8 mouse cellular contexts compared by ENCODE assay signal in genomic region chr7:126503273-126503878, GRCm38 (mm10). TPM values are rescaled to one million over a fixed set of nuclear protein-coding genes. Genes with fewer than 3 reads are reported as not detected.
DNase-seq lines count a peak whose midpoint lies in the region; ATAC-seq and TF ChIP-seq lines count a peak whose summit lies in the region.

Gene Atxn2l, minus strand, starts transcription at chr7:126503437.

- WGBS in embryonic facial prominence, embryonic 13.5 days = under 1% methylated on average over 54 of the region's 72 CpGs
- 2% methylated on average over 65 of the region's 72 CpGs for WGBS in kidney, adult 2 months
- under 1% methylated on average over 61 of the region's 72 CpGs for WGBS in limb, embryonic 12.5 days
- WGBS in midbrain, embryonic 15.5 days = 1% methylated on average over 69 of the region's 72 CpGs
- under 1% methylated on average over 53 of the region's 72 CpGs for WGBS in spleen, adult 2 months

- peaks cover 15% of the 10 kb centered on the region; the same call in 1 of the 2 replicates for H3K4me1 ChIP-seq in embryonic facial prominence, embryonic 13.5 days
- H3K4me1 ChIP-seq in kidney, adult 2 months (ENCODE audit: control insufficient read depth, insufficient read depth, low read length) = peaks cover 4% of the 10 kb centered on the region; the same call in 1 of the 2 replicates
- H3K4me1 ChIP-seq in limb, embryonic 12.5 days (replicated peaks) = peaks cover 8% of the 10 kb centered on the region
- peaks cover 21% of the 10 kb centered on the region for H3K4me1 ChIP-seq in midbrain, embryonic 15.5 days
- H3K4me1 ChIP-seq in spleen, adult 2 months (ENCODE audit: control insufficient read depth, insufficient read depth, insufficient read length) = no peaks in the 10 kb centered on the region

- no peak for TF ChIP-seq POLR2A in kidney, adult 2 months (IDR thresholded peaks at IDR 0.05; ENCODE audit: low read depth, low read length)
- peak; percentile 51; the same call in 1 of the 2 replicates for TF ChIP-seq POLR2A in spleen, adult 2 months (IDR thresholded peaks at IDR 0.05; ENCODE audit: low read depth, low read length)

- no peaks in the 10 kb centered on the region for H3K27me3 ChIP-seq in embryonic facial prominence, embryonic 13.5 days
- H3K27me3 ChIP-seq in kidney, adult 2 months (replicated peaks; ENCODE audit: control insufficient read depth, insufficient read depth, low read length) = no peaks in the 10 kb centered on the region
- no peaks in the 10 kb centered on the region for H3K27me3 ChIP-seq in limb, embryonic 12.5 days
- no peaks in the 10 kb centered on the region for H3K27me3 ChIP-seq in midbrain, embryonic 15.5 days (replicated peaks)
- no peaks in the 10 kb centered on the region for H3K27me3 ChIP-seq in spleen, adult 2 months (ENCODE audit: control insufficient read depth, insufficient read depth, low read length)

- TF ChIP-seq CTCF in kidney, adult 2 months (conservative IDR thresholded peaks at IDR 0.05; ENCODE audit: insufficient read depth, insufficient read length, low read depth, low read length) = peak; percentile 56; the same call in 1 of the 2 replicates
- TF ChIP-seq CTCF in spleen, adult 2 months (IDR thresholded peaks at IDR 0.05; ENCODE audit: extremely low read depth, insufficient read depth, insufficient read length, insufficient replicate concordance) = peak; percentile 55

- ATAC-seq in embryonic facial prominence, embryonic 13.5 days (ENCODE audit: insufficient number of reproducible peaks, insufficient read depth, low FRiP score, low TSS enrichment, low read depth) = peak; percentile 86
- ATAC-seq in limb, embryonic 12.5 days (ENCODE audit: insufficient number of reproducible peaks, insufficient read depth, low FRiP score, low TSS enrichment, low read depth) = peak; percentile 87
- ATAC-seq in midbrain, embryonic 15.5 days (replicated peaks) = peak; percentile 86

- peak within 1 kb of the TSS; percentile 100 for H3K9ac ChIP-seq in embryonic facial prominence, embryonic 13.5 days
- peak within 1 kb of the TSS; percentile 100 for H3K9ac ChIP-seq in limb, embryonic 12.5 days (replicated peaks)
- H3K9ac ChIP-seq in midbrain, embryonic 15.5 days = peak within 1 kb of the TSS; percentile 100

- H3K4me2 ChIP-seq in embryonic facial prominence, embryonic 13.5 days = peak within 1 kb of the TSS; percentile 81
- H3K4me2 ChIP-seq in limb, embryonic 12.5 days = peak within 1 kb of the TSS; percentile 66
- H3K4me2 ChIP-seq in midbrain, embryonic 15.5 days = peak within 1 kb of the TSS; percentile 75

- DNase-seq in 3134 (ENCODE audit: extremely low read depth, insufficient read length, low spot score) = peak; percentile 98
- peak; percentile 99 for DNase-seq in adrenal gland, postnatal 36 days
- DNase-seq in heart, adult 18-20 months = peak; percentile 99
- peak; percentile 99 for DNase-seq in kidney, adult 2 months
- peak; percentile 97 for DNase-seq in spleen, adult 2 months (ENCODE audit: low read depth in 1 of 2, low spot score in 2 of 2)

- peaks cover 28% of the 10 kb centered on the region for H3K36me3 ChIP-seq in embryonic facial prominence, embryonic 13.5 days
- peaks cover 8% of the 10 kb centered on the region for H3K36me3 ChIP-seq in kidney, adult 2 months (ENCODE audit: control insufficient read depth, insufficient read depth, low read length)
- H3K36me3 ChIP-seq in limb, embryonic 12.5 days = peaks cover 29% of the 10 kb centered on the region
- peaks cover 25% of the 10 kb centered on the region for H3K36me3 ChIP-seq in midbrain, embryonic 15.5 days (replicated peaks)
- peaks cover 18% of the 10 kb centered on the region for H3K36me3 ChIP-seq in spleen, adult 2 months (ENCODE audit: control insufficient read depth, insufficient read depth, low read length)

- peak within 1 kb of the TSS; percentile 100 for H3K27ac ChIP-seq in embryonic facial prominence, embryonic 13.5 days
- peak within 1 kb of the TSS; percentile 90 for H3K27ac ChIP-seq in kidney, adult 2 months (ENCODE audit: insufficient read depth, low read depth, low read length)
- peak within 1 kb of the TSS; percentile 100 for H3K27ac ChIP-seq in limb, embryonic 12.5 days
- peak within 1 kb of the TSS; percentile 100 for H3K27ac ChIP-seq in midbrain, embryonic 15.5 days
- peak within 1 kb of the TSS; percentile 95 for H3K27ac ChIP-seq in spleen, adult 2 months (ENCODE audit: insufficient read depth, low read length)

- no peaks in the 10 kb centered on the region for H3K9me3 ChIP-seq in embryonic facial prominence, embryonic 13.5 days
- no peaks in the 10 kb centered on the region for H3K9me3 ChIP-seq in limb, embryonic 12.5 days
- H3K9me3 ChIP-seq in midbrain, embryonic 15.5 days = no peaks in the 10 kb centered on the region

- peak within 1 kb of the TSS; percentile 100 for H3K4me3 ChIP-seq in embryonic facial prominence, embryonic 13.5 days
- H3K4me3 ChIP-seq in kidney, adult 2 months (ENCODE audit: insufficient read depth, low read depth, low read length) = peak within 1 kb of the TSS; percentile 99
- H3K4me3 ChIP-seq in limb, embryonic 12.5 days (replicated peaks) = peak within 1 kb of the TSS; percentile 100
- peak within 1 kb of the TSS; percentile 100 for H3K4me3 ChIP-seq in midbrain, embryonic 15.5 days
- peak within 1 kb of the TSS; percentile 99 for H3K4me3 ChIP-seq in spleen, adult 2 months (ENCODE audit: extremely low read depth, insufficient read depth, insufficient read length)

RNA-seq across cellular contexts. Expression of gene Atxn2l, which starts in this region (rescaled TPM):
- total RNA-seq in adrenal gland, postnatal 36 days (2021) = 100 to 1,000 TPM in 1 of 2 experiments, 10 to 100 TPM in 1; 82.9 to 112 TPM
- 54.0 and 56.8 TPM in 2 replicates for polyA plus RNA-seq in embryonic facial prominence, embryonic 13.5 days (2015; fragmentation: Nextera tagmentation; extraction: Ambion mirVana)
- total RNA-seq in heart, adult 18-20 months (2021) = 10 to 100 TPM; 33.0 to 37.1 TPM
- polyA plus RNA-seq in kidney, adult 2 months (2012; rRNA removed) = 70.6 and 90.5 TPM in 2 replicates
- 59.6 and 65.8 TPM in 2 replicates for polyA plus RNA-seq in limb, embryonic 12.5 days (2016; fragmentation: Nextera tagmentation; extraction: Ambion mirVana)
- 75.9 and 83.6 TPM in 2 replicates for polyA plus RNA-seq in midbrain, embryonic 15.5 days (2015; fragmentation: Nextera tagmentation; extraction: Ambion mirVana)
- 208 and 311 TPM in 2 replicates for polyA plus RNA-seq in spleen, adult 2 months (2012; rRNA removed)

Comparison
In these comparisons a context has a peak if more than half of its experiments do, and no peak if none do; other contexts are left out.
1. Peak in every context shown above with its lines: DNase-seq, ATAC-seq, H3K4me3 ChIP-seq and H3K27ac ChIP-seq.